ENCODE assay signal across 20 mouse cellular contexts in the genomic region with DNA sequence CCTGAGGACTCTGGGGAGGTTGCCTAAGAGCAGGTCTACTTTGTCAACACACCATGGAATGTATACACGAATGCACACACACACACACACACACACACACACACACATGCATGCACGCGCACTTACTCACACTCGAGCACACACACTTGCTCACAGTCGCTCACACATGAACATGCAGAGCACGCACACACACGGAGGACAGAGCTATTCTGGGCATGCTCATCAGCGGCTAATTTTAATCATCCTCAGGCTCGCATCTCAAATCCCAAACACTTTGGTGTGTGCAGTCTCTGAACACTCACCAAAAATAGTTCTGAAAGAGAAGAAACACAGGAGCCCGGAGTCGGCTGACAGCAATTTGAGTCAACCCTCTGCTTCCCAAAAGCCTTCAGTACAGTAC.
DNase-seq lines count a peak whose midpoint lies in the region; ATAC-seq lines count a peak whose summit lies in the region.
"Had no signal": no experiment of that assay in that cellular context is flagged by ENCODE, and none has a peak within 500 bp of the region (broad histone marks: within the 10 kb centered on the region; RNA-seq: fewer than 3 reads in every experiment).

No protein-coding gene starts in this region.

- no peak overlapping the region for H3K4me3 ChIP-seq in heart, embryonic 15.5 days
- no peak overlapping the region for H3K4me3 ChIP-seq in limb, embryonic 10.5 days
- no peak overlapping the region for H3K4me3 ChIP-seq in hindbrain, embryonic 11.5 days (ENCODE audit: low read depth, low read length)
- H3K4me3 ChIP-seq: embryonic facial prominence, embryonic 12.5 days; forebrain, embryonic 10.5 days; hindbrain, embryonic 13.5 days; intestine, embryonic 15.5 days; kidney, embryonic 15.5 days; neural tube, embryonic 13.5 days had no signal

- 0 out of 2 replicates have a peak overlapping the region, but pooled peaks have one; percentile 0 for H3K4me2 ChIP-seq in heart, embryonic 15.5 days
- no peak overlapping the region for H3K4me2 ChIP-seq in hindbrain, embryonic 11.5 days (replicated peaks; ENCODE audit: low read depth, low read length)
- H3K4me2 ChIP-seq: embryonic facial prominence, embryonic 12.5 days; hindbrain, embryonic 13.5 days; intestine, embryonic 15.5 days; kidney, embryonic 15.5 days; neural tube, embryonic 13.5 days had no signal

- no peaks in the 10 kb centered on the region for H3K36me3 ChIP-seq in heart, embryonic 15.5 days
- H3K36me3 ChIP-seq in limb, embryonic 10.5 days, result no peaks in the 10 kb centered on the region
- H3K36me3 ChIP-seq in hindbrain, embryonic 11.5 days (ENCODE audit: control insufficient read depth, insufficient read depth, low read length), result no peaks in the 10 kb centered on the region
- H3K36me3 ChIP-seq: embryonic facial prominence, embryonic 12.5 days; forebrain, embryonic 10.5 days; hindbrain, embryonic 13.5 days; intestine, embryonic 15.5 days; kidney, embryonic 15.5 days; neural tube, embryonic 13.5 days had no signal

- H3K27me3 ChIP-seq in heart, embryonic 15.5 days, result no peaks in the 10 kb centered on the region
- peaks cover 23% of the 10 kb centered on the region for H3K27me3 ChIP-seq in limb, embryonic 10.5 days (ENCODE audit: low read depth, poor library complexity, severe bottlenecking)
- H3K27me3 ChIP-seq in hindbrain, embryonic 11.5 days (ENCODE audit: control insufficient read depth, insufficient read depth, low read length), result peaks cover 2% of the 10 kb centered on the region; the same call in 1 of the 2 replicates
- H3K27me3 ChIP-seq: embryonic facial prominence, embryonic 12.5 days; intestine, embryonic 15.5 days; neural tube, embryonic 13.5 days had no signal

- DNase-seq in frontal cortex, adult 2 months (ENCODE audit: extremely low spot score in 1 of 2, low spot score in 1 of 2), result peak; percentile 33 to 54
- DNase-seq in frontal cortex, postnatal 25 days (ENCODE audit: low spot score in 2 of 2), result no peak
- DNase-seq in heart, postnatal 36 days, result no peak
- DNase-seq in brain, adult 2 months (ENCODE audit: low read depth, low spot score), result peak; percentile 82
- DNase-seq in limb, embryonic 10.5 days (ENCODE audit: low spot score), result no peak
- DNase-seq in hindbrain, embryonic 11.5 days (ENCODE audit: low spot score), result no peak
- DNase-seq in cerebellum, adult 8-10 months, result no peak
- DNase-seq: adrenal gland, postnatal 36 days; cerebellum, postnatal 36 days; gastrocnemius, postnatal 25 days; thymus, adult 18-20 months had no signal

- peaks cover 8% of the 10 kb centered on the region for H3K4me1 ChIP-seq in heart, embryonic 15.5 days (replicated peaks)
- H3K4me1 ChIP-seq in limb, embryonic 10.5 days, result peaks cover 17% of the 10 kb centered on the region
- H3K4me1 ChIP-seq in hindbrain, embryonic 11.5 days (replicated peaks; ENCODE audit: control insufficient read depth, insufficient read depth, low read length), result no peaks in the 10 kb centered on the region
- H3K4me1 ChIP-seq: embryonic facial prominence, embryonic 12.5 days; hindbrain, embryonic 13.5 days; intestine, embryonic 15.5 days had no signal

- intact Hi-C loops in heart, postnatal 36 days (cut with DNase I), result no loop called here

- no peak overlapping the region for H3K9ac ChIP-seq in heart, embryonic 15.5 days
- no peak overlapping the region for H3K9ac ChIP-seq in hindbrain, embryonic 11.5 days (ENCODE audit: low read depth, low read length)
- H3K9ac ChIP-seq: embryonic facial prominence, embryonic 12.5 days; hindbrain, embryonic 13.5 days; intestine, embryonic 15.5 days; kidney, embryonic 15.5 days; liver, embryonic 14.5 days; neural tube, embryonic 13.5 days had no signal

- 53% methylated on average over 11 of the region's 11 CpGs for WGBS in heart, embryonic 15.5 days
- 91% methylated on average over 11 of the region's 11 CpGs for WGBS in limb, embryonic 10.5 days
- 91% methylated on average over 11 of the region's 11 CpGs for WGBS in hindbrain, embryonic 11.5 days

- peak; percentile 75 for ATAC-seq in heart, embryonic 15.5 days (replicated peaks; ENCODE audit: insufficient number of reproducible peaks, insufficient read depth, low FRiP score, low read depth)
- no peak for ATAC-seq in hindbrain, embryonic 11.5 days (ENCODE audit: low FRiP score)
- ATAC-seq: intestine, embryonic 15.5 days; lung, postnatal 0 days had no signal

- H3K9me3 ChIP-seq in heart, embryonic 15.5 days (replicated peaks), result no peaks in the 10 kb centered on the region
- H3K9me3 ChIP-seq in limb, embryonic 10.5 days (replicated peaks), result no peaks in the 10 kb centered on the region
- H3K9me3 ChIP-seq in hindbrain, embryonic 11.5 days (ENCODE audit: control insufficient read depth, low read length), result no peaks in the 10 kb centered on the region
- H3K9me3 ChIP-seq: embryonic facial prominence, embryonic 12.5 days; forebrain, embryonic 10.5 days; hindbrain, embryonic 13.5 days; intestine, embryonic 15.5 days; kidney, embryonic 15.5 days; neural tube, embryonic 13.5 days had no signal

- peak overlapping the region; percentile 74 for H3K27ac ChIP-seq in heart, embryonic 15.5 days
- 0 out of 2 replicates have a peak overlapping the region, but pooled peaks have one; percentile 27 for H3K27ac ChIP-seq in limb, embryonic 10.5 days
- no peak overlapping the region for H3K27ac ChIP-seq in hindbrain, embryonic 11.5 days (ENCODE audit: low read depth, low read length)
- H3K27ac ChIP-seq: embryonic facial prominence, embryonic 12.5 days; forebrain, embryonic 10.5 days; hindbrain, embryonic 13.5 days; intestine, embryonic 15.5 days; kidney, embryonic 15.5 days; liver, embryonic 14.5 days; neural tube, embryonic 13.5 days had no signal

Comparison
In these comparisons a context has a peak if more than half of its experiments do, and no peak if none do; other contexts are left out.
1. DNase-seq: peak in frontal cortex, adult 2 months (2 of 2) and brain, adult 2 months (single experiment); none in frontal cortex, postnatal 25 days (0 of 2), heart, postnatal 36 days (0 of 2), limb, embryonic 10.5 days (single experiment), hindbrain, embryonic 11.5 days (single experiment) and cerebellum, adult 8-10 months (single experiment).